Mouse (Mus musculus) olfactory bulb, adult 2 months (tissue): ENCODE results near the gene Itgad. TPM values are rescaled to one million over a fixed set of nuclear protein-coding genes. Genes with fewer than 3 reads are reported as not detected.

Experiments used
- H3K27ac ChIP-seq: fragments of 200-500 bp; 2 replicates; pipeline ENCODE4 v1.5.1; 2012; ENCODE audit warnings: low read depth, low read length; ENCODE audit not compliant: insufficient read depth
- H3K4me1 ChIP-seq: fragments of 200-500 bp; 2 replicates; pipeline ENCODE4 v1.6.1; 2012; ENCODE audit warnings: low read length; ENCODE audit not compliant: control insufficient read depth, insufficient read depth
- H3K4me3 ChIP-seq: fragments of 200-500 bp; 2 replicates; pipeline ENCODE4 v1.5.1; 2012; ENCODE audit warnings: mild to moderate bottlenecking, low read depth, low read length, moderate library complexity; ENCODE audit not compliant: insufficient read depth
- CTCF ChIP-seq: fragments of 200-500 bp; IDR thresholded peaks from 2 replicates; pipeline ENCODE4 v1.5.1; 2012; ENCODE audit warnings: low read depth, mild to moderate bottlenecking, low read length, moderate library complexity; ENCODE audit not compliant: insufficient read depth
- POLR2A ChIP-seq: fragments of 200-500 bp; IDR thresholded peaks from 2 replicates; pipeline ENCODE4 v1.6.1; 2012; ENCODE audit warnings: mild to moderate bottlenecking, low read depth, low read length, moderate library complexity; ENCODE audit not compliant: insufficient read depth
- WGBS: fragments of 180-500 bp; shearing (Covaris S2); methylation state at CpG from one replicate; pipeline ENCODE4 v1.1.7; 2018; 5-methylcytosine and 5-hydroxymethylcytosine counted together
- polyA plus RNA-seq: library from polyadenylated mRNA; stranded (reverse); fragments of >200 nt; gene quantifications from 2 replicates; pipeline ENCODE4 v1.2.4, GENCODE M21; 2012; ENCODE audit warnings: low replicate concordance; ENCODE audit not compliant: missing spikeins, insufficient read depth, insufficient read length

The Itgad gene
- polyA plus RNA-seq = not detected in 2 replicates

- TF ChIP-seq POLR2A (no peak), CTCF (no peak)
- WGBS = 95% methylated on average over 21 of the region's 21 CpGs
- no peak within 1 kb of the TSS for H3K27ac ChIP-seq
- no peaks in the 10 kb centered on the region for H3K4me1 ChIP-seq
- no peak within 1 kb of the TSS for H3K4me3 ChIP-seq
Observed at GRCm38 (mm10) chr7:128154076-128154475, at the start of gene Itgad. Gene Itgad (plus strand): TSS chr7:128154376.

GRCm38 (mm10) chr7:128105246-128105645 is 48.9 kb upstream of the Itgad start:
- H3K4me1 ChIP-seq = no peaks in the 10 kb centered on the region
- H3K4me3 ChIP-seq = no peak overlapping the region
- TF ChIP-seq CTCF (no peak), POLR2A (no peak)
- H3K27ac ChIP-seq = no peak overlapping the region
- WGBS = 54% methylated on average over 4 of the region's 4 CpGs

GRCm38 (mm10) chr7:128107462-128107861 is 46.7 kb upstream of the Itgad start:
- no peak overlapping the region for H3K27ac ChIP-seq
- TF ChIP-seq CTCF = no peak
- no peak for TF ChIP-seq POLR2A
- no peak overlapping the region for H3K4me3 ChIP-seq
- WGBS = 90% methylated on average over 7 of the region's 7 CpGs
- no peaks in the 10 kb centered on the region for H3K4me1 ChIP-seq

- Histone ChIP-seq H3K27ac (no peak overlapping the region), H3K4me3 (no peak overlapping the region), H3K4me1 (no peaks in the 10 kb centered on the region)
- no peak for TF ChIP-seq CTCF
- TF ChIP-seq POLR2A = no peak
- WGBS = 76% methylated on average over 2 of the region's 2 CpGs
Observed at GRCm38 (mm10) chr7:128110314-128110713, 43.9 kb upstream of the Itgad start.

- WGBS = 88% methylated on average over 11 of the region's 11 CpGs
- no peaks in the 10 kb centered on the region for H3K4me1 ChIP-seq
- no peak overlapping the region for H3K4me3 ChIP-seq
- no peak for TF ChIP-seq POLR2A
- TF ChIP-seq CTCF = no peak
- H3K27ac ChIP-seq = no peak overlapping the region
Observed at GRCm38 (mm10) chr7:128112131-128112530, 42.0 kb upstream of the Itgad start.

- Histone ChIP-seq H3K4me1 (no peaks in the 10 kb centered on the region), H3K4me3 (no peak overlapping the region), H3K27ac (no peak overlapping the region)
- no peak for TF ChIP-seq POLR2A
- TF ChIP-seq CTCF = no peak
- 94% methylated on average over 11 of the region's 11 CpGs for WGBS
Observed at GRCm38 (mm10) chr7:128114371-128115105, 39.6 kb upstream of the Itgad start.

- WGBS = 80% methylated on average over 5 of the region's 5 CpGs
- Histone ChIP-seq H3K4me1 (no peaks in the 10 kb centered on the region), H3K27ac (no peak overlapping the region)
Observed at GRCm38 (mm10) chr7:128115211-128115958, 38.8 kb upstream of the Itgad start.

GRCm38 (mm10) chr7:128116396-128116795 is 37.8 kb upstream of the Itgad start:
- H3K4me1 ChIP-seq = no peaks in the 10 kb centered on the region
- WGBS = 97% methylated on average over 5 of the region's 5 CpGs
- H3K4me3 ChIP-seq = no peak overlapping the region
- H3K27ac ChIP-seq = no peak overlapping the region
- no peak for TF ChIP-seq CTCF
- TF ChIP-seq POLR2A = no peak

More at GRCm38 (mm10) chr7:128115211-128115958, 38.8 kb upstream of the Itgad start:
- TF ChIP-seq CTCF = no peak
- TF ChIP-seq POLR2A = no peak
- H3K4me3 ChIP-seq = no peak overlapping the region

GRCm38 (mm10) chr7:128119726-128120490 is 34.3 kb upstream of the Itgad start:
- WGBS = 90% methylated on average over 6 of the region's 6 CpGs
- no peak for TF ChIP-seq CTCF
- Histone ChIP-seq H3K4me1 (no peaks in the 10 kb centered on the region), H3K27ac (no peak overlapping the region), H3K4me3 (no peak overlapping the region)
